Comparison of ENCODE assay signal across 11 mouse cellular contexts in the genomic region with DNA sequence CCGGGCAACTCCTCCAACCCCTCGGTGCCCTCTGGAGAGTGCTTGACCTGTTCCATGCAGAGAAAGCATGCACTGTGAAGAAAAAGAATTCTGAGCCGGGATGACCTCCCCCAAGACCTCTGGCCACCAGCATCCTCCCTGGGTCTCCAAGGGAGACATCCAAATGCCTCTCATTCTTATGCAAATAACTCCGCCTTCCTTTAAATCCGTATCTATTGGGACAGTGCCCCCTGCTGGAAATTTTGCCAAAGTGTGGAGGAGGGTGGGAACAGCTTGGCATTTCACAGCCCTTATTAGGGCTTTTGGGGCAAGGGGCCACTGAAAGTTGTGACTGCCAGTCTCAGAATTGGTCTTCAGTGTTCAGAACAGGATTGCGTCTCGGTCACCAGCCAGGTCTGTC. TPM values are rescaled to one million over a fixed set of nuclear protein-coding genes. Genes with fewer than 3 reads are reported as not detected.
DNase-seq lines count a peak whose midpoint lies in the region; ATAC-seq and TF ChIP-seq lines count a peak whose summit lies in the region.
"Had no signal": no experiment of that assay in that cellular context is flagged by ENCODE, and none has a peak within 500 bp of the region (broad histone marks: within the 10 kb centered on the region; RNA-seq: fewer than 3 reads in every experiment).

No protein-coding gene starts in this region.

- peak; percentile 41; the same call in 1 of the 2 replicates for TF ChIP-seq CTCF in cerebellum, adult 2 months (IDR thresholded peaks at IDR 0.05; ENCODE audit: borderline replicate concordance, insufficient read depth, low read depth, low read length)

- TF ChIP-seq POLR2A in cerebellum, adult 2 months (IDR thresholded peaks at IDR 0.05; ENCODE audit: borderline replicate concordance, insufficient read depth, low read length) = no peak

- WGBS in cerebellum, adult 2 months = 41% methylated on average over 7 of the region's 7 CpGs

- peak; percentile 52 to 56 for DNase-seq in adrenal gland, adult 18-20 months (ENCODE audit: low spot score in 2 of 2)
- no peak for DNase-seq in adrenal gland, postnatal 4 days (ENCODE audit: low spot score in 2 of 2)
- DNase-seq in monocyte, adult 2 months (ENCODE audit: low read depth in 1 of 2, low spot score in 2 of 2) = peak; percentile 16 to 30
- peak; percentile 18 to 38 for DNase-seq in cerebellum, adult 2 months
- DNase-seq in layer of hippocampus, postnatal 36 days = peak; percentile 37 to 45
- DNase-seq in retina, embryonic 14.5 days (ENCODE audit: low spot score) = peak; percentile 65

- no peak overlapping the region for H3K27ac ChIP-seq in cerebellum, adult 2 months (ENCODE audit: insufficient read depth, low read length)
- H3K27ac ChIP-seq: macrophage had no signal

- no peak overlapping the region for H3K4me3 ChIP-seq in cerebellum, adult 2 months (replicated peaks; ENCODE audit: insufficient read depth, low read depth, low read length)

- ATAC-seq in monocyte, adult 5-6 weeks (replicated peaks; ENCODE audit: insufficient number of reproducible peaks, low FRiP score, low TSS enrichment, poor library complexity, severe bottlenecking) = no peak
- 0 out of 2 replicates have a peak, but pooled peaks have one; percentile 31 for ATAC-seq in frontal cortex, adult (ENCODE audit: low TSS enrichment)

- peaks cover 3% of the 10 kb centered on the region; the same call in 1 of the 2 replicates for H3K27me3 ChIP-seq in cerebellum, adult 2 months (ENCODE audit: control insufficient read depth, insufficient read depth, low read length)

- H3K4me1 ChIP-seq in cerebellum, adult 2 months (ENCODE audit: control insufficient read depth, insufficient read depth, low read length) = no peaks in the 10 kb centered on the region

RNA-seq across cellular contexts. Expression of a gene that starts 11.2 kb away (rescaled TPM):
- total RNA-seq in adrenal gland, adult 18-20 months (2021) = under 1 TPM in 1 of 2 experiments, not detected in 1; 0.13 TPM
- 1 to 10 TPM in 1 of 2 experiments, under 1 TPM in 1; 0.73 to 2.1 TPM for total RNA-seq in adrenal gland, postnatal 4 days (2021)
- not detected in 3 replicates for total RNA-seq in monocyte, adult 5-6 weeks (2017)
- polyA plus RNA-seq in cerebellum, adult 2 months (2012; rRNA removed) = 0.38 and 0.51 TPM in 2 replicates
- 1 to 10 TPM; 6.6 TPM for total RNA-seq in layer of hippocampus, postnatal 36 days (2021)
- total RNA-seq: gastrocnemius, postnatal 4 days had no signal
- polyA plus RNA-seq: C2C12, macrophage had no signal

RNA-seq across cellular contexts. Expression of a gene that starts 16.7 kb away (rescaled TPM):
- total RNA-seq in adrenal gland, adult 18-20 months (2021) = 10 to 100 TPM; 15.3 to 31.9 TPM
- total RNA-seq in adrenal gland, postnatal 4 days (2021) = 10 to 100 TPM; 22.9 to 27.7 TPM
- 5.1 to 16.0 TPM (median 5.4 TPM) in 3 replicates for total RNA-seq in monocyte, adult 5-6 weeks (2017)
- 2.7 and 2.8 TPM in 2 replicates for polyA plus RNA-seq in cerebellum, adult 2 months (2012; rRNA removed)
- total RNA-seq in layer of hippocampus, postnatal 36 days (2021) = 1 to 10 TPM; 8.1 to 8.7 TPM
- polyA plus RNA-seq: C2C12 had no signal

RNA-seq across cellular contexts. Expression of a gene that starts 32.9 kb away (rescaled TPM):
- under 1 TPM; 0.19 to 0.96 TPM for total RNA-seq in adrenal gland, adult 18-20 months (2021)
- 1 to 10 TPM in 1 of 2 experiments, under 1 TPM in 1; 0.25 to 4.4 TPM for total RNA-seq in adrenal gland, postnatal 4 days (2021)
- 0.39 to 0.75 TPM (median 0.57 TPM) in 3 replicates for total RNA-seq in monocyte, adult 5-6 weeks (2017)
- 0.03 and 0.05 TPM in 2 replicates for polyA plus RNA-seq in cerebellum, adult 2 months (2012; rRNA removed)
- total RNA-seq in layer of hippocampus, postnatal 36 days (2021) = not detected
- polyA plus RNA-seq: C2C12 had no signal

Comparison
In these comparisons a context has a peak if more than half of its experiments do, and no peak if none do; other contexts are left out.
1. DNase-seq: peak in adrenal gland, adult 18-20 months (2 of 2), monocyte, adult 2 months (2 of 2), cerebellum, adult 2 months (2 of 2), layer of hippocampus, postnatal 36 days (2 of 2) and retina, embryonic 14.5 days (single experiment); none in adrenal gland, postnatal 4 days (0 of 2).